Mouse (Mus musculus) limb, embryonic 11.5 days (tissue): ENCODE data around the gene Prr3. TPM values are rescaled to one million over a fixed set of nuclear protein-coding genes. Genes with fewer than 3 reads are reported as not detected.
A peak's percentile ranks its signal among the peaks of the same experiment; 100 is the strongest.

Source experiments
- ATAC-seq: fragments of 200-750 bp; cut with Nextera tagmentation; 2 replicates; pipeline ENCODE4 v1.8.0; 2017; ENCODE audit warnings: low read depth; ENCODE audit not compliant: insufficient number of reproducible peaks, low FRiP score, low TSS enrichment
- DNase-seq: peaks from one replicate; pipeline ENCODE4 v3.0.0-alpha.2; 2015; ENCODE audit warnings: low spot score
- H3K27ac ChIP-seq: fragments of 300-500 bp; sonication (generic); replicated peaks from 2 replicates; pipeline ENCODE4 v1.5.1; 2014; ENCODE audit warnings: low read depth, mild to moderate bottlenecking, low read length
- H3K27me3 ChIP-seq: fragments of 300-500 bp; sonication (generic); 2 replicates; pipeline ENCODE4 v1.6.1; 2014; ENCODE audit warnings: mild to moderate bottlenecking, low read length, mixed read lengths; ENCODE audit not compliant: control insufficient read depth, insufficient read depth
- H3K36me3 ChIP-seq: fragments of 300-500 bp; sonication (generic); 2 replicates; pipeline ENCODE4 v1.6.1; 2014; ENCODE audit warnings: mild to moderate bottlenecking, low read length, moderate library complexity, mixed read lengths; ENCODE audit not compliant: control insufficient read depth, insufficient read depth
- H3K4me1 ChIP-seq: fragments of 300-500 bp; sonication (generic); 2 replicates; pipeline ENCODE4 v1.6.1; 2014; ENCODE audit warnings: low read length, mixed read lengths; ENCODE audit not compliant: control insufficient read depth, insufficient read depth
- H3K4me2 ChIP-seq: fragments of 300-500 bp; sonication (generic); 2 replicates; pipeline ENCODE4 v1.6.1; 2014; ENCODE audit warnings: low read depth, mild to moderate bottlenecking, moderate library complexity; ENCODE audit not compliant: severe bottlenecking
- H3K4me3 ChIP-seq: fragments of 300-500 bp; sonication (generic); 2 replicates; pipeline ENCODE4 v1.5.1; 2014; ENCODE audit warnings: low read depth, low read length
- H3K9ac ChIP-seq: fragments of 300-500 bp; sonication (generic); 2 replicates; pipeline ENCODE4 v1.6.1; 2014; ENCODE audit warnings: mild to moderate bottlenecking, low read length
- H3K9me3 ChIP-seq: fragments of 300-500 bp; sonication (generic); 2 replicates; pipeline ENCODE4 v1.6.1; 2016; ENCODE audit warnings: low read length; ENCODE audit not compliant: control insufficient read depth
- WGBS: fragments of 180-500 bp; shearing (Covaris S2); extraction: QIAGEN DNeasy Blood & Tissue Kit; methylation state at CpG from one replicate; pipeline ENCODE4 v1.1.7; 2014; 5-methylcytosine and 5-hydroxymethylcytosine counted together
- polyA plus RNA-seq: library from polyadenylated mRNA; unstranded; fragments of >200 nt; fragmentation: Nextera tagmentation; extraction: Ambion mirVana; gene quantifications from 2 replicates; pipeline ENCODE4 v1.2.1, GENCODE M21; 2014

Prr3 gene
- polyA plus RNA-seq, 1 experiment from 2014 or later: 41.7 TPM

DNA sequence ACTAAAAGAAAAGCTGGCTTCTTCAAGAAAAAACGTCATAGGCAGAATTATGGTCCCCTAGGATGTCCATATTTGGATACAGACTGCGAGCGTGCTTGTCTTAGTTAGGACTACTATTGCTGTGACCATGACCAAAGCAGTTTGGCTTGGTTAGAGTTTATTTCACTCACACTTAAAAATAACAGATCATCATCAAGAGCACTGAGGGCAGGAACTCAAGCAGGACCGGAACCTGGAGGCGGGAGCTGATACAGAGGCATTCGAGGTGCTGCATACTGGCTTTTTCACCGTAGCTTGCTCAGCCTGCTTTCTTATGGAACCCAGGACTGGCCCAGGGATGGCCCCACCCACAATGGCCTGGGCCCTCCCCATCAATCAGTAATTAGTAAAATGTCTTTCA, 23.3 kb upstream of the Prr3 start:
- Histone ChIP-seq H3K27ac (no peak overlapping the region), H3K4me1 (no peaks in the 10 kb centered on the region), H3K36me3 (peaks cover 3% of the 10 kb centered on the region), H3K4me3 (no peak overlapping the region), H3K9ac (no peak overlapping the region), H3K4me2 (no peak overlapping the region), H3K27me3 (no peaks in the 10 kb centered on the region), H3K9me3 (no peaks in the 10 kb centered on the region)
- no peak for DNase-seq
- ATAC-seq: no peak
- WGBS: 93% methylated on average over 7 of the region's 7 CpGs

DNA sequence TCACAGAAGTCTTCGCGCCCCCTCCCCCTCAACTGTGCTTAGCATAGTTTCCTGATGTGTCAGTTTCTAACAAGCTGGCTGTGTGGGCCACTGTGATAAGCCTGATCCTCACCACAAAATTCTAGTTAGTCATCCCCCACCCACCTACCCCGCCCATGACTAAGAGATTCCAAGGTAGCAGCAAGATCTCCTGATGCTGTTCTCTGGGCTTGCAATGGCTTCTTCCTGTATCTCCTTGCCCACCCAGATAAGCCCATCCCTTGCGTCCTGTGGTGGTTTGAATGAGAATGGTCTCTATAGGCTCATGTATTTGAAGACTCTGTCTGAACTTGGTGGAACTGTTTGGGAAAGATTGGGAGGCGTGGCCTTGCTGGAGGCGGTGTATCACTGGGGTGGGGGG, 21.9 kb upstream of the Prr3 start:
- ATAC-seq: no peak
- WGBS: 94% methylated on average over 6 of the region's 6 CpGs
- DNase-seq: no peak
- no peaks in the 10 kb centered on the region for H3K9me3 ChIP-seq
- H3K9ac ChIP-seq: no peak overlapping the region
- H3K27me3 ChIP-seq: no peaks in the 10 kb centered on the region
- 0 out of 2 replicates have a peak, but pooled peaks cover 2% of the 10 kb centered on the region for H3K4me1 ChIP-seq
- no peak overlapping the region for H3K4me3 ChIP-seq
- H3K36me3 ChIP-seq: peaks cover 3% of the 10 kb centered on the region
- H3K4me2 ChIP-seq: no peak overlapping the region
- H3K27ac ChIP-seq: no peak overlapping the region

DNA sequence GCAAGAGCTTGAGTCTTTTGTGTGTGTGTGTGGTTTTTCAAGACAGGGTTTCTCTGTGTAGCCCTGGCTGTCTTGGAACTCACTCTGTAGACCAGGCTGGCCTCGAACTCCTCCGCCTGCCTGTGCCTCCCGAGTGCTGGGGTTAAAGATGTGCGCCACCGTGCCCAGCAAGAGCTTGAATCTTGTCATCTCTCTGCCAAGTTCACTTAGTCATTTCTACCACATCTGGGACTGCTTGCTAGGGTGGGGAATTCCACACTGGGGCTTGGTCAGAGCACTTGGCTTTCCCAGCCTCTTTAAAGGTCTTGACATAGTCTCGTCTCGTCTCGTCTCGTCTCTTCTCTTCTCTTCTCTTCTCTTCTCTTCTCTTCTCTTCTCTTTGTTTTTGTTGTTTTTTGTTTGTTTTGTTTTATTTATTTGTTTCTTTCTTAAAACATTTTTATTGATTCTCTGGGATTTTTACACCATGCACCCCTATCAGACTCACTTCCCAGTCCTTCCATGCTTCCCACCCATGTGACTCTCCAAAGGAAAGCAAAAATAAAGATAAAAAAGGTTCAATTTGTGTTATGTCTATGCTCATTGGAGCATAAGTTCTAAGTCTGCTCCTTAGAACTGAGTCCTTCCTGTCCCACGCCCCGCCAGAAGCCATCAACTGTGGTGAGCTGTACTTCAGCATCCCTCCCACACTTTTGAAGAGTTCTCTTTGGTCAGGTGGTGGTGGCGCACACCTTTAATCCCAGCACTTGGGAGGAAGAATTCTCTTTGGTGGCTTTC, 21.3 kb upstream of the Prr3 start:
- no peak for ATAC-seq
- WGBS: 94% methylated on average over 12 of the region's 12 CpGs
- 0 out of 2 replicates have a peak, but pooled peaks cover 2% of the 10 kb centered on the region for H3K4me1 ChIP-seq

DNA sequence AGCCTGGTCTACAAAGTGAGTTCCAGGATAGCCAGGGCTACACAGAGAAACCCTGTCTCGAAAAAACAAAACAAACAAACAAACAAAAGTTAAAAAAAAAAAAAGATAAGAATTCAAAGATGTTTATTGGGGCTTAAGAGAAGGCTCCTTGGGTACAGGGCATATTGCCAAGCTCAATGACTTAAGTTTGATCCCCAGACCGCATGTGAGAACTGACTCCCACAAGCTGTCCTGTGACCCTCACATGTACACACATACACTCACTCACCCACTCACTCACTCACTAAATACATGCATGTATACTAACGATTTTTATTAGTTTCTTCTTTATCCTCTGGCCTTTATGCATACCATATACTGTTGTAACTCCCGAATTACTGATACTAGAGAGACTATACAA, 20.3 kb upstream of the Prr3 start:
- no peak overlapping the region for H3K4me2 ChIP-seq
- DNase-seq (no peak), ATAC-seq (no peak)
- H3K27ac ChIP-seq: no peak overlapping the region
- no peaks in the 10 kb centered on the region for H3K9me3 ChIP-seq
- peaks cover 5% of the 10 kb centered on the region; the same call in 1 of the 2 replicates for H3K4me1 ChIP-seq
- no peak overlapping the region for H3K4me3 ChIP-seq
- H3K9ac ChIP-seq: no peak overlapping the region
- 90% methylated on average over 4 of the region's 4 CpGs for WGBS
- H3K36me3 ChIP-seq: no peaks in the 10 kb centered on the region
- no peaks in the 10 kb centered on the region for H3K27me3 ChIP-seq

More for the DNA sequence above, 21.3 kb upstream of the Prr3 start:
- H3K36me3 ChIP-seq: peaks cover 3% of the 10 kb centered on the region
- H3K4me2 ChIP-seq: no peak overlapping the region
- no peaks in the 10 kb centered on the region for H3K27me3 ChIP-seq
- no peak for DNase-seq
- no peak overlapping the region for H3K9ac ChIP-seq
- H3K27ac ChIP-seq: no peak overlapping the region
- H3K9me3 ChIP-seq: no peaks in the 10 kb centered on the region
- H3K4me3 ChIP-seq: no peak overlapping the region

DNA sequence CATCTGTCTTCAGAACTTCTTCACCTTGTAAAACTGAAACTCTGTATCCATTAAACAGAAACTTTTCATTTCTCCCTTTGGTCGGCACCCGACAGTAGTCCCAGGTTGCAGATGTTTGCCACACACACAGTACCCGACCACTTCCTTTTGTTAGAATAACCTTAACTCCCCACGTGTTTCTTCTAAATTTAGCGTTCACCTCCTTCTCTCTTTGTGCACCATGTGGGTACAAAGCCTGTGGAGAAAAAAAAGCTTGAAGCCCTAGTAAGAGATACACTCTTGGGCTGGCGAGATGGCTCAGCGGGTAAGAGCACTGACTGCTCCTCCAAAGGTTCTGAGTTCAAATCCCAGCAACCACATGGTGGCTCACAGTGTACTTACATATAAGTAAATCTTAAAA, 19.3 kb upstream of the Prr3 start:
- Histone ChIP-seq H3K4me1 (peaks cover 9% of the 10 kb centered on the region; the same call in 1 of the 2 replicates), H3K27ac (no peak overlapping the region), H3K36me3 (no peaks in the 10 kb centered on the region), H3K4me3 (no peak overlapping the region), H3K4me2 (no peak overlapping the region), H3K9me3 (no peaks in the 10 kb centered on the region), H3K9ac (no peak overlapping the region), H3K27me3 (no peaks in the 10 kb centered on the region)
- 91% methylated on average over 7 of the region's 7 CpGs for WGBS
- no peak for DNase-seq
- ATAC-seq: no peak

DNA sequence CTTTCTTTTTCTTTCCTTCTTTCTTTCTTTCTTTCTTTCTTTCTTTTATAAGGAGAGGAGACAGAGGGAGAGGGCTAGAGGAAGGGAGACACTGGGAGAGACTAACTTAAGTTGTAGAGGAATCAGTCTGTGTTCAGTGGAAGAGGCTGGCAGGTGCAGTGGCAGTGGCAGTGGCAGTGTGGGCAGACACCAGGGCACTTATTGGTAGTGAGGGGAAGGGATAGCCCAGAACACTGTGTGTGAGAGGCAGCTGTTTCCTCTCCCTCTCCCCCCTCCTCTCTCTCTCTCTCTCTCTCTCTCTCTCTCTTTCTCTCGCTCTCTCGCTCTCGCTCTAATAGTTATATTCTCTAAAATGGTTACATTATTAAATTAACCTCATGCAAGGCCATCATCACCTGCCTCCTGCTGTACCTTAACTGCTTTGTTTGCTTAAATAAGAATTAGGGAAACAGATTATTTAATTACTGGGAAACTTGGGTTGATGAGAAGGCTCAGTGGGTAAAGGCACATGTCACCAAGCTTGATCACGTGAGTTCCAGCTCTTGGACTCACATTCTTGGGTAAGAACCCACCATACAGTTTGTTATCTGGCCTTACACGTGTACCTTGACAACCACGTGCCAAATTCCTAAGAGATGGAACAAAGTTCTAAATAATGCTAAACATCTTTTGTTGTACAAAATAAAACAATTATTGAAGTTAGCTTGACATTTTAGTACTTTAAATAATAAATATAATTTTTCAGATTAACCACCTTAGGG, 18.7 kb upstream of the Prr3 start:
- H3K36me3 ChIP-seq: no peaks in the 10 kb centered on the region

DNA sequence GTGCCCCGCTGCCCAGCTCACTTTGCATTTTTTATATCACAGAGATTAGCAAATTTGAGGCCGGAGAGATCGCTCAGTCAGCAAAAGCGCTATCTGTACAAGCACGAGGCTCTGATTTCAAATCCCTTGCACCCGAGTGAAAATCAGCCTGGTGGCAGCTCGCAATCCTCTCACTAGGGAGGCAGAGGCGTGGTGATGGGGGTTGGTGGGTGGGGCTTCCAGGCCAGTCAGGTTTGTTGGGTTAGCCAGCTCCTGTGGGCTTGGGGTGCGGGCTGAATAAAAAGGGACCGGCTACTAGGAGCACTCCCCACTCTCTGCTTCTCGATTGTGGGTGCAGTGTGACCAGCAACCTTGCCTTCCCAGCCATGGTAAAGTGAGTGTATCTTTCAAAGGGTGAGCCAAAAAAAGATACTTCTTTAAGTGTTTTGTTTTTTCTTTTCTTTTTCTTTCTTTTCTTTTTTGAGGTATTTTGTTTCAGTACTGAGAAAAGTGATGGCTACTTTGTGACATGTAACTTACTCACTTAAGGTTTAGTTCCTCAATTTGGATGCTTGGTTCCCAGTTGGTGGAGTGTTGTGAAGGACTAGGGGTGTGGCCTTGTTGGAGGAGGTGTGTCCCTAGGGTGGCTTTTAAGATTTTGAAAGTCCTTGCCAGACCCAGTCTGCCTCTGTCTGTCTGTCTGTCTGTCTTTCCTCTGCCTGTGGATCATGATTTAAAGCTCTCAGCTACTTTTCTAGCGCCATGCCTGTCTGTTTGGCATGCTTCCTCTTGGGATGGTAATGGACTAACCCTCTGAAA, 17.9 kb upstream of the Prr3 start:
- H3K36me3 ChIP-seq: no peaks in the 10 kb centered on the region
- H3K27me3 ChIP-seq: no peaks in the 10 kb centered on the region
- ATAC-seq (no peak), DNase-seq (no peak)
- no peak overlapping the region for H3K27ac ChIP-seq
- H3K4me1 ChIP-seq: peaks cover 9% of the 10 kb centered on the region; the same call in 1 of the 2 replicates
- H3K9ac ChIP-seq: no peak overlapping the region
- 64% methylated on average over 12 of the region's 12 CpGs for whole genome bisulfite sequencing
- no peaks in the 10 kb centered on the region for H3K9me3 ChIP-seq
- no peak overlapping the region for H3K4me2 ChIP-seq
- no peak overlapping the region for H3K4me3 ChIP-seq

More for the DNA sequence above, 18.7 kb upstream of the Prr3 start:
- no peaks in the 10 kb centered on the region for H3K27me3 ChIP-seq
- no peak for DNase-seq
- ATAC-seq: no peak
- no peak overlapping the region for H3K4me2 ChIP-seq
- H3K4me1 ChIP-seq: peaks cover 9% of the 10 kb centered on the region; the same call in 1 of the 2 replicates
- no peak overlapping the region for H3K4me3 ChIP-seq
- no peak overlapping the region for H3K27ac ChIP-seq
- H3K9me3 ChIP-seq: no peaks in the 10 kb centered on the region
- H3K9ac ChIP-seq: no peak overlapping the region
- WGBS: 90% methylated on average over 6 of the region's 6 CpGs

DNA sequence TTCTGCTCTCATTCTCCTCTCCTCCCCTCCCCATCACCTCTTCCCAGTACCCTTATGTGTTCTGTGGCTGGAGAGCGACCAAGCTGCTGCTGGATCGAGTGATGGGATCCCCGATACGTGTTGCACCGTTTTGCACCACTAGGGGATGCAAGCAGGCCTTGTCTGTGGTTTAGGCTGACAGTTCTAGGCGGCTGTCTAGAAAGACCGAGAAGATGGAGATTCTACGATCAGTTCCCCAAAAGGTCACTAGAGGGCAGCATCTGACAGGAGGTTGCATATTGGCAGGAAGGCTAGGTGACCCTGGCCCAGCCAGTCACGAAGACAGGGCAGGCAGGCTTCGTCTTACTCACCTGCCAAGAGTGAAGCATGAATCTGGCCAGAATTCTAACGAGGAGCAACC, 16.9 kb upstream of the Prr3 start:
- WGBS: 5% methylated on average over 11 of the region's 11 CpGs
- no peaks in the 10 kb centered on the region for H3K27me3 ChIP-seq
- no peak overlapping the region for H3K4me2 ChIP-seq
- no peaks in the 10 kb centered on the region for H3K9me3 ChIP-seq
- ATAC-seq (peak; percentile 46; the same call in 1 of the 2 replicates), DNase-seq (peak; percentile 98)
- H3K36me3 ChIP-seq: no peaks in the 10 kb centered on the region
- H3K4me1 ChIP-seq: peaks cover 9% of the 10 kb centered on the region; the same call in 1 of the 2 replicates
- H3K4me3 ChIP-seq: no peak overlapping the region
- no peak overlapping the region for H3K9ac ChIP-seq
- no peak overlapping the region for H3K27ac ChIP-seq
